ENCODE assay signal across 14 mouse cellular contexts in the genomic region with DNA sequence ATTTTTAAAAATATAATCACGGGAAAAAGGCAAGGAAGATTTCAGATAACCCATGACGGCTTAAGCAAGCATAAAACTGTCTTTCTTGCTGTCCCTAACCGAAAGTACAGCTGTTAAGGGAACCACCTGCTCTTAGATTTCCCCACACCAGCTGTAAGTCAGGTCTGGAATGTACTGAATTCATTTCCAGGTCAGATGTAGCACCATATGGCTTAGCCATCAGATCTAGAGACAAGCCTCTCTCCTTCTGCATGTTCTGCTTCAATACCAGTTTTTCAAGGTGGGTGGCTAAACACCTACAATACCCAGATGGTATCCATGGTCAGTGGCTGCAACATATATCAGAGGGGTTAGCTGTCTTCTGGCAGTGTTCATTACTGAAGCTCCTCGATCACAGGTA.
DNase-seq lines count a peak whose midpoint lies in the region; ATAC-seq and TF ChIP-seq lines count a peak whose summit lies in the region.
"Had no signal": no experiment of that assay in that cellular context is flagged by ENCODE, and none has a peak within 500 bp of the region (broad histone marks: within the 10 kb centered on the region; RNA-seq: fewer than 3 reads in every experiment).

No protein-coding gene starts in this region.

- no peaks in the 10 kb centered on the region for H3K9me3 ChIP-seq in midbrain, postnatal 0 days (ENCODE audit: low read length)
- H3K9me3 ChIP-seq in midbrain, embryonic 16.5 days (replicated peaks; ENCODE audit: control insufficient read depth, low read length, poor library complexity, severe bottlenecking), result no peaks in the 10 kb centered on the region
- H3K9me3 ChIP-seq in intestine, embryonic 15.5 days, result no peaks in the 10 kb centered on the region
- H3K9me3 ChIP-seq: heart, embryonic 13.5 days; hindbrain, embryonic 13.5 days had no signal

- H3K4me2 ChIP-seq in midbrain, postnatal 0 days (ENCODE audit: low read depth, low read length, poor library complexity, severe bottlenecking), result no peak overlapping the region
- no peak overlapping the region for H3K4me2 ChIP-seq in midbrain, embryonic 16.5 days (ENCODE audit: low read length)
- H3K4me2 ChIP-seq in intestine, embryonic 15.5 days (replicated peaks), result no peak overlapping the region
- H3K4me2 ChIP-seq: heart, embryonic 13.5 days; hindbrain, embryonic 13.5 days had no signal

- H3K4me3 ChIP-seq in midbrain, postnatal 0 days (ENCODE audit: low read depth, low read length), result no peak overlapping the region
- no peak overlapping the region for H3K4me3 ChIP-seq in midbrain, embryonic 16.5 days (ENCODE audit: low read depth, low read length)
- H3K4me3 ChIP-seq in intestine, embryonic 15.5 days (replicated peaks), result no peak overlapping the region
- H3K4me3 ChIP-seq: heart, embryonic 13.5 days; hindbrain, embryonic 13.5 days had no signal

- H3K27me3 ChIP-seq in midbrain, postnatal 0 days (ENCODE audit: insufficient read depth, low read length), result no peaks in the 10 kb centered on the region
- H3K27me3 ChIP-seq in midbrain, embryonic 16.5 days (ENCODE audit: control insufficient read depth, insufficient read depth, low read depth, low read length), result no peaks in the 10 kb centered on the region
- H3K27me3 ChIP-seq in intestine, embryonic 15.5 days (replicated peaks), result no peaks in the 10 kb centered on the region
- H3K27me3 ChIP-seq: heart, embryonic 13.5 days; hindbrain, embryonic 13.5 days had no signal

- TF ChIP-seq CTCF in midbrain, postnatal 0 days (IDR thresholded peaks at IDR 0.05), result no peak

- WGBS in midbrain, postnatal 0 days, result 76% methylated on average over 4 of the region's 4 CpGs
- 75% methylated on average over 4 of the region's 4 CpGs for WGBS in midbrain, embryonic 16.5 days
- 62% methylated on average over 4 of the region's 4 CpGs for WGBS in intestine, embryonic 15.5 days

- H3K4me1 ChIP-seq in midbrain, postnatal 0 days (ENCODE audit: insufficient read depth, low read length), result 0 out of 2 replicates have a peak, but pooled peaks cover 4% of the 10 kb centered on the region
- H3K4me1 ChIP-seq in midbrain, embryonic 16.5 days (ENCODE audit: control insufficient read depth, insufficient read depth, low read length), result peaks cover 4% of the 10 kb centered on the region
- H3K4me1 ChIP-seq in intestine, embryonic 15.5 days (replicated peaks), result no peaks in the 10 kb centered on the region
- H3K4me1 ChIP-seq: heart, embryonic 13.5 days had no signal

- peak; percentile 44 to 63 for DNase-seq in frontal cortex, adult 2 months (ENCODE audit: extremely low spot score in 1 of 2, low spot score in 1 of 2)
- no peak for DNase-seq in frontal cortex, postnatal 25 days (ENCODE audit: low spot score in 2 of 2)
- peak; percentile 14 for DNase-seq in midbrain, postnatal 0 days (ENCODE audit: low spot score)
- DNase-seq in embryo, embryonic 10.5 days (ENCODE audit: low spot score), result peak; percentile 42
- DNase-seq in retina, embryonic 14.5 days (ENCODE audit: low spot score), result peak; percentile 27
- no peak for DNase-seq in thymus, postnatal 14 days
- DNase-seq: adrenal gland, postnatal 25 days; kidney, postnatal 36 days; liver; lung, postnatal 14 days had no signal

- no peak for ATAC-seq in midbrain, postnatal 0 days (ENCODE audit: low FRiP score)
- ATAC-seq in midbrain, embryonic 16.5 days, result no peak
- no peak for ATAC-seq in intestine, embryonic 15.5 days

- H3K27ac ChIP-seq in midbrain, postnatal 0 days (ENCODE audit: low read depth, low read length), result no peak overlapping the region
- no peak overlapping the region for H3K27ac ChIP-seq in midbrain, embryonic 16.5 days (ENCODE audit: low read length)
- H3K27ac ChIP-seq in intestine, embryonic 15.5 days, result no peak overlapping the region
- H3K27ac ChIP-seq: heart, embryonic 13.5 days; hindbrain, embryonic 13.5 days had no signal

- no peak overlapping the region for H3K9ac ChIP-seq in midbrain, postnatal 0 days (replicated peaks; ENCODE audit: low read length, poor library complexity, severe bottlenecking)
- no peak overlapping the region for H3K9ac ChIP-seq in midbrain, embryonic 16.5 days (ENCODE audit: low read depth, low read length)
- no peak overlapping the region for H3K9ac ChIP-seq in intestine, embryonic 15.5 days
- H3K9ac ChIP-seq: heart, embryonic 13.5 days; hindbrain, embryonic 13.5 days had no signal

- H3K36me3 ChIP-seq in midbrain, postnatal 0 days (ENCODE audit: insufficient read depth, low read length), result no peaks in the 10 kb centered on the region
- H3K36me3 ChIP-seq in midbrain, embryonic 16.5 days (ENCODE audit: control insufficient read depth, insufficient read depth, low read length), result no peaks in the 10 kb centered on the region
- H3K36me3 ChIP-seq in intestine, embryonic 15.5 days, result no peaks in the 10 kb centered on the region
- H3K36me3 ChIP-seq: hindbrain, embryonic 13.5 days had no signal

Comparison
In these comparisons a context has a peak if more than half of its experiments do, and no peak if none do; other contexts are left out.
1. DNase-seq: peak in frontal cortex, adult 2 months (2 of 2), midbrain, postnatal 0 days (single experiment), embryo, embryonic 10.5 days (single experiment) and retina, embryonic 14.5 days (single experiment); none in frontal cortex, postnatal 25 days (0 of 2) and thymus, postnatal 14 days (single experiment).